Mouse (Mus musculus) ovary, postnatal 10 days (tissue): ENCODE measurements around the gene Spsb1.

Experiments used
- DNase-seq: peaks from one replicate; pipeline ENCODE4 v3.0.0; 2022; ENCODE audit warnings: low spot score

Spsb1 gene

GRCm38 (mm10) chr4:149855892-149856807 is 98.7 kb downstream of the Spsb1 start:
- DNase-seq = no peak

GRCm38 (mm10) chr4:149855180-149855891 is 99.5 kb downstream of the Spsb1 start:
- no peak for DNase-seq

GRCm38 (mm10) chr4:149854770-149855169 is 100.1 kb downstream of the Spsb1 start:
- no peak for DNase-seq

GRCm38 (mm10) chr4:149854301-149854708 is 100.5 kb downstream of the Spsb1 start:
- DNase-seq = no peak

DNA sequence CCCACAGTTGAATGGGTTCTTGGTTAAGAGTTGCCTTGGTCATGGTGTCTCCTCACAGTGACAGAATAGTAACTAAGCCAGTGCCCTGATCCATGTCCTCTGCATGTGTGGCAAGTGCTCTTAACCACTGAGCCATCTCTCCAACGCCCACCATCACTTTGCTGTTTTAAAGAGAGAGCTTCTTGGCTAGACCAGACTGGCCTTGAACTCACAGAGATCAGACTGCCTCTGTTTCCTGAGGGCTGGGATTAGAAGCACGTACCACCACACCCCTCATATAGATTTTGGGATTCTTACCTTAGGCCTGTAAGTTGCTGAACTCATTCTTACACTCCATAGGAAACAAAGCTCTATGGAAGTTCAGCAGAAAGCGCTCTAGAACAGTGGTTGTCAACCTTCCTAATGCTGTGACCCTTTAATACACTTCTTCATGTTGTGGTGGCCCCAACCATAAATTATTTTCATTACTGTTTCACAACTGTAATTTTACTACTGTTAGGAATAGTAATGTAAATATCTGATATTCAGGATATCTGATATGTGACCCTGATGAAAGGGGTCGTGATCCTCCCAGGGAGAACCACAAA is 101.1 kb downstream of the Spsb1 start:
- no peak for DNase-seq

- DNase-seq = no peak
Observed at GRCm38 (mm10) chr4:149851554-149851953, 103.3 kb downstream of the Spsb1 start.

DNA sequence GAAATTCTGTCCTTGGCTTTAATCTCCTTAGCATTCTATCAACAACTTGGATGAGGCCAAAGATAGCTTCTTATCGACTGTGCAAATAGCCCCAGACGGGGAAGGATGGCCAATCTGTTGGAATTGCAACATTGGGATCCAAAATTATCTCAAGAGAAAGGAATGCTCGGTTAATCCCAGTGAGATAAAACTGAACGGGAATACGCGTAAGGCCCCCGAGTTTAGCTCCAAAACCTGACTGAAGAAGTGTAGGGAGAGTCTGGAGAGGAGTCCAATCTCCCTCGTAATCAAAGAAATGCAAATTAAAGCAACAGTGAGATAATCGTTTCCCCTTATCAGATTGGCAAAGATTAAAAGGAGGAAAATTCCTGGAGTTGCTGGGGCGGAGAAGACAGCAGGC is 104.2 kb downstream of the Spsb1 start:
- DNase-seq = no peak

DNA sequence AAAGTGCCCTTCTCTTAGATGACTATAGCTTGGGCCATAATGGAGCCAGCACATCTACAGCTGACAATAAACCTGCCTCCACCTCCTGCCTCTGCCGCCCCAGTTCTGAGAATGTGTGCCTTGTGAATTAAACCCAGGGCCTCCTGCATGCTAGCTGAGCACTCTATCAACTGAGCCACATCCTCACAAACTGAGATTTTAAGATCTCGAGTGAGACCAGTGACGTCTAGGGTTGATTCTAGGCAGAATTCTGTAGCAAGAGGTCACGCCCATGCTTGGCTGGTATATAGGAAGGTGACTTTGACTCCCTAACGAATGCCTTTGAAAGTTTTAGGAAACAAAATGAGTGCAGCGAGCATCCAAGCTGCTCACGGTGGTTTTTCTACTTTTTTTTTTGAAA is 104.8 kb downstream of the Spsb1 start:
- no peak for DNase-seq

DNA sequence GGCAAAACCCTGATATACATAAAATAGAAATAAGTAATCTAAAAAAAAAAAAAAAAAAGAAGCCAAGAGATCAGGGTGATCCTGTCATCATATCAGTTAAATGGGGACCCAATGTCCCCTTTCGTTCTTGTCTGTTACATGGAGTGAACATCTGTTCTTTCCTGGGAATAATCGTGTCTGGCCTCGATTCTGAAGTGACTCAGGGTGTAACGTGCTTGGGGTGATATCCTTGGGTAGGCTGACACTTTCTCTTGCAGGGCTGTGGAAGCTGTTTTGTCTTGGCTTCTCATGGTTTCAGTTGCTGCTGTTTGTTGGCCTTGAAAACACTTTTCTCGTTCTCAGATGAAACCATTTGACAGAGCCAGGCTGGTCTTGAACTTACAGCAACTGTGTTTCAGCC is 105.8 kb downstream of the Spsb1 start:
- DNase-seq = no peak

- DNase-seq = no peak
Observed at GRCm38 (mm10) chr4:149846861-149847631, 107.8 kb downstream of the Spsb1 start.
